8 mouse cellular contexts compared by ENCODE assay signal in the genomic region with DNA sequence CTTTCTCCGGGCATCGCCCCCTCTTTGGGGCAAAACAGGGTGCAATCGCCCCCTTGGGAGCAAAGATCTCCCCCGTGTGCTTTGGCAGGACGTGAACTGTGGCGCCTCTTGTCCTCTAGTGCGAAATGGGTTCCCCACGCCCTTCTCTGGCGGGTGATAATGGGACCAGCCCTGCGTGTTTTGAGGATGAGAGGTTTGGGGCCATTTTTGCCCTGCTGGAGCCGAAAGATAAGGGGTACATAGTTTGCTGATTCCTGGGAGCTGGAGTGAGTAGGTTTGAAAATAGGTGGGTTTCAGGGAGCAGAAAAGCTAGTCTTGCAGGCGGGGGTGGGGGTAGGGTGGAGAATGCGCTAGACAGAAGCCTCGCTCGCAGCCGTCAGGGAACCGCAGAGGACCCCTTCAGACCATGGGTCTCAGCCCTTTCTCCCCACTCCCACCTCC. TPM values are rescaled to one million over a fixed set of nuclear protein-coding genes. Genes with fewer than 3 reads are reported as not detected.
DNase-seq lines count a peak whose midpoint lies in the region; ATAC-seq and TF ChIP-seq lines count a peak whose summit lies in the region.

No protein-coding gene starts in this region.

- peak overlapping the region; percentile 84 for H3K4me2 ChIP-seq in hindbrain, embryonic 12.5 days (replicated peaks)
- H3K4me2 ChIP-seq in stomach, embryonic 14.5 days (replicated peaks; ENCODE audit: low read depth, low read length): peak overlapping the region; percentile 98

- intact Hi-C loops in gastrocnemius, adult 2 months (cut with DNase I): no loop called here

- H3K9ac ChIP-seq in hindbrain, embryonic 12.5 days: peak overlapping the region; percentile 100
- H3K9ac ChIP-seq in stomach, embryonic 14.5 days (replicated peaks; ENCODE audit: low read depth, low read length): peak overlapping the region; percentile 100

- no peaks in the 10 kb centered on the region for H3K36me3 ChIP-seq in hindbrain, embryonic 12.5 days
- peaks cover 20% of the 10 kb centered on the region for H3K36me3 ChIP-seq in limb, embryonic 10.5 days
- peaks cover 19% of the 10 kb centered on the region for H3K36me3 ChIP-seq in midbrain, embryonic 10.5 days
- H3K36me3 ChIP-seq in stomach, embryonic 14.5 days (ENCODE audit: control insufficient read depth, insufficient read depth, low read length): no peaks in the 10 kb centered on the region

- H3K4me3 ChIP-seq in gastrocnemius, adult 2 months: peak overlapping the region; percentile 100
- H3K4me3 ChIP-seq in hindbrain, embryonic 12.5 days: peak overlapping the region; percentile 94
- peak overlapping the region; percentile 81 for H3K4me3 ChIP-seq in limb, embryonic 10.5 days
- H3K4me3 ChIP-seq in midbrain, embryonic 10.5 days: peak overlapping the region; percentile 89
- H3K4me3 ChIP-seq in stomach, embryonic 14.5 days (ENCODE audit: low read depth, low read length): peak overlapping the region; percentile 75

- H3K27ac ChIP-seq in gastrocnemius, adult 2 months: peak overlapping the region; percentile 100
- peak overlapping the region; percentile 100 for H3K27ac ChIP-seq in hindbrain, embryonic 12.5 days
- H3K27ac ChIP-seq in limb, embryonic 10.5 days: peak overlapping the region; percentile 100
- H3K27ac ChIP-seq in midbrain, embryonic 10.5 days (replicated peaks): peak overlapping the region; percentile 100
- H3K27ac ChIP-seq in stomach, embryonic 14.5 days (ENCODE audit: low read length): peak overlapping the region; percentile 100

- peak; percentile 52 for DNase-seq in gastrocnemius, adult 2 months
- DNase-seq in gastrocnemius, adult 8-10 months (ENCODE audit: low spot score in 2 of 2): no peak
- DNase-seq in brain, adult 2 months (ENCODE audit: low read depth, low spot score): peak; percentile 67
- peak; percentile 59 for DNase-seq in limb, embryonic 10.5 days (ENCODE audit: low spot score)
- peak; percentile 56 for DNase-seq in midbrain, embryonic 10.5 days (ENCODE audit: low spot score)

- no peaks in the 10 kb centered on the region for H3K9me3 ChIP-seq in hindbrain, embryonic 12.5 days (replicated peaks)
- no peaks in the 10 kb centered on the region for H3K9me3 ChIP-seq in limb, embryonic 10.5 days (replicated peaks)
- H3K9me3 ChIP-seq in midbrain, embryonic 10.5 days (replicated peaks): no peaks in the 10 kb centered on the region
- no peaks in the 10 kb centered on the region for H3K9me3 ChIP-seq in stomach, embryonic 14.5 days (ENCODE audit: control insufficient read depth, low read depth, low read length)

- H3K27me3 ChIP-seq in hindbrain, embryonic 12.5 days: no peaks in the 10 kb centered on the region
- H3K27me3 ChIP-seq in limb, embryonic 10.5 days (ENCODE audit: low read depth, poor library complexity, severe bottlenecking): no peaks in the 10 kb centered on the region
- H3K27me3 ChIP-seq in midbrain, embryonic 10.5 days (ENCODE audit: low read depth, poor library complexity, severe bottlenecking): no peaks in the 10 kb centered on the region
- H3K27me3 ChIP-seq in stomach, embryonic 14.5 days (ENCODE audit: control insufficient read depth, insufficient read depth, low read length): no peaks in the 10 kb centered on the region

- TF ChIP-seq CTCF in gastrocnemius, adult 2 months (IDR thresholded peaks at IDR 0.05): no peak

- ATAC-seq in erythroid progenitor cell, adult 5-6 weeks (replicated peaks; ENCODE audit: low FRiP score, poor library complexity, severe bottlenecking): peak; percentile 54
- no peak for ATAC-seq in hindbrain, embryonic 12.5 days (ENCODE audit: low FRiP score)
- ATAC-seq in stomach, embryonic 14.5 days (ENCODE audit: insufficient number of reproducible peaks, insufficient read depth, low FRiP score, low read depth): no peak

- WGBS in hindbrain, embryonic 12.5 days: under 1% methylated on average over 17 of the region's 17 CpGs
- WGBS in limb, embryonic 10.5 days: 1% methylated on average over 17 of the region's 17 CpGs
- under 1% methylated on average over 17 of the region's 17 CpGs for WGBS in midbrain, embryonic 10.5 days
- WGBS in stomach, embryonic 14.5 days: 1% methylated on average over 17 of the region's 17 CpGs

- peaks cover 37% of the 10 kb centered on the region for H3K4me1 ChIP-seq in hindbrain, embryonic 12.5 days
- H3K4me1 ChIP-seq in limb, embryonic 10.5 days: peaks cover 44% of the 10 kb centered on the region
- peaks cover 46% of the 10 kb centered on the region for H3K4me1 ChIP-seq in midbrain, embryonic 10.5 days
- peaks cover 33% of the 10 kb centered on the region for H3K4me1 ChIP-seq in stomach, embryonic 14.5 days (ENCODE audit: control insufficient read depth, insufficient read depth, low read length)

RNA-seq across cellular contexts. Expression of gene Zc3h4, which starts 1.3 kb away (rescaled TPM):
- 10 to 100 TPM; 29.9 to 32.0 TPM for total RNA-seq in gastrocnemius, adult 2 months (2021)
- total RNA-seq in gastrocnemius, adult 8-10 months (2022): 10 to 100 TPM; 23.1 to 28.9 (median 26.7) TPM
- total RNA-seq in erythroid progenitor cell, adult 5-6 weeks (2015; ENCODE audit: low replicate concordance): 43.6 and 44.0 TPM in 2 replicates
- 89.2 and 100.0 TPM in 2 replicates for total RNA-seq in erythroid progenitor cell, adult 5-6 weeks (2017; ENCODE audit: low replicate concordance)
- 26.4 and 30.0 TPM in 2 replicates for polyA plus RNA-seq in hindbrain, embryonic 12.5 days (2016; fragmentation: Nextera tagmentation; extraction: Ambion mirVana)
- 22.9 and 24.6 TPM in 2 replicates for polyA plus RNA-seq in limb, embryonic 10.5 days (2016; fragmentation: Nextera tagmentation; extraction: Ambion mirVana)
- 16.9 and 17.6 TPM in 2 replicates for polyA plus RNA-seq in midbrain, embryonic 10.5 days (2016; fragmentation: Nextera tagmentation; extraction: Ambion mirVana)
- 16.3 and 20.6 TPM in 2 replicates for polyA plus RNA-seq in stomach, embryonic 14.5 days (2014; fragmentation: Nextera tagmentation; extraction: Ambion mirVana)

RNA-seq across cellular contexts. Expression of gene Sae1, which starts 14.4 kb away (rescaled TPM):
- total RNA-seq in gastrocnemius, adult 2 months (2021): 10 to 100 TPM; 21.6 to 34.8 TPM
- total RNA-seq in gastrocnemius, adult 8-10 months (2022): 10 to 100 TPM; 25.0 to 30.6 (median 26.9) TPM
- total RNA-seq in erythroid progenitor cell, adult 5-6 weeks (2015; ENCODE audit: low replicate concordance): 36.5 and 43.6 TPM in 2 replicates
- total RNA-seq in erythroid progenitor cell, adult 5-6 weeks (2017; ENCODE audit: low replicate concordance): 113 and 196 TPM in 2 replicates
- 307 and 311 TPM in 2 replicates for polyA plus RNA-seq in hindbrain, embryonic 12.5 days (2016; fragmentation: Nextera tagmentation; extraction: Ambion mirVana)
- 483 and 484 TPM in 2 replicates for polyA plus RNA-seq in limb, embryonic 10.5 days (2016; fragmentation: Nextera tagmentation; extraction: Ambion mirVana)
- 447 and 477 TPM in 2 replicates for polyA plus RNA-seq in midbrain, embryonic 10.5 days (2016; fragmentation: Nextera tagmentation; extraction: Ambion mirVana)
- 266 and 292 TPM in 2 replicates for polyA plus RNA-seq in stomach, embryonic 14.5 days (2014; fragmentation: Nextera tagmentation; extraction: Ambion mirVana)

RNA-seq across cellular contexts. Expression of gene Tmem160, which starts 50.6 kb away (rescaled TPM):
- 10 to 100 TPM; 49.2 to 50.0 TPM for total RNA-seq in gastrocnemius, adult 2 months (2021)
- 10 to 100 TPM; 54.7 to 73.2 (median 60.1) TPM for total RNA-seq in gastrocnemius, adult 8-10 months (2022)
- 6.8 and 8.0 TPM in 2 replicates for total RNA-seq in erythroid progenitor cell, adult 5-6 weeks (2015; ENCODE audit: low replicate concordance)
- total RNA-seq in erythroid progenitor cell, adult 5-6 weeks (2017; ENCODE audit: low replicate concordance): 1.9 and 5.9 TPM in 2 replicates
- 52.6 and 55.9 TPM in 2 replicates for polyA plus RNA-seq in hindbrain, embryonic 12.5 days (2016; fragmentation: Nextera tagmentation; extraction: Ambion mirVana)
- 74.8 and 86.2 TPM in 2 replicates for polyA plus RNA-seq in limb, embryonic 10.5 days (2016; fragmentation: Nextera tagmentation; extraction: Ambion mirVana)
- 54.5 and 64.7 TPM in 2 replicates for polyA plus RNA-seq in midbrain, embryonic 10.5 days (2016; fragmentation: Nextera tagmentation; extraction: Ambion mirVana)
- 53.9 and 55.7 TPM in 2 replicates for polyA plus RNA-seq in stomach, embryonic 14.5 days (2014; fragmentation: Nextera tagmentation; extraction: Ambion mirVana)

Comparison
In these comparisons a context has a peak if more than half of its experiments do, and no peak if none do; other contexts are left out.
1. DNase-seq: peak in gastrocnemius, adult 2 months (single experiment), brain, adult 2 months (single experiment), limb, embryonic 10.5 days (single experiment) and midbrain, embryonic 10.5 days (single experiment); none in gastrocnemius, adult 8-10 months (0 of 2).
2. Peak in every context shown above with its lines, with median percentiles within 50 percentile points of each other: H3K27ac ChIP-seq and H3K4me3 ChIP-seq.